Mouse (Mus musculus): ENCODE data around the gene Irs3.

Gene Irs3

GRCm38 (mm10) chr5:137645652-137646091 is at the start of gene Irs3:
Irs3 (minus strand) TSS chr5:137645714.
- DNase-seq (ENCODE audit: extremely low spot score, low spot score), result peak; percentile 45

- DNase-seq (ENCODE audit: extremely low spot score, low spot score), result no peak
Observed at GRCm38 (mm10) chr5:137694796-137695195, 49.3 kb upstream of the Irs3 start.

GRCm38 (mm10) chr5:137691881-137692280 is 46.4 kb upstream of the Irs3 start:
- DNase-seq (ENCODE audit: extremely low spot score, low spot score), result no peak

- no peak for DNase-seq (ENCODE audit: extremely low spot score, low spot score)
Observed at GRCm38 (mm10) chr5:137690531-137690930, 45.0 kb upstream of the Irs3 start.

GRCm38 (mm10) chr5:137689974-137690373 is 44.5 kb upstream of the Irs3 start:
- no peak for DNase-seq (ENCODE audit: extremely low spot score, low spot score)

GRCm38 (mm10) chr5:137686127-137686790 is 40.7 kb upstream of the Irs3 start:
- DNase-seq (ENCODE audit: extremely low spot score, low spot score), result no peak

- no peak for DNase-seq (ENCODE audit: extremely low spot score, low spot score)
Observed at GRCm38 (mm10) chr5:137685653-137686052, 40.1 kb upstream of the Irs3 start.

GRCm38 (mm10) chr5:137684294-137685123 is 39.0 kb upstream of the Irs3 start, which contains the start of gene Agfg2:
Agfg2 (minus strand) TSS chr5:137684726.
- peak; percentile 95 for DNase-seq (ENCODE audit: extremely low spot score, low spot score)

- peak; percentile 22 for DNase-seq (ENCODE audit: extremely low spot score, low spot score)
Observed at GRCm38 (mm10) chr5:137683388-137684293, 38.1 kb upstream of the Irs3 start.

GRCm38 (mm10) chr5:137682526-137682925 is 37.0 kb upstream of the Irs3 start:
- no peak for DNase-seq (ENCODE audit: extremely low spot score, low spot score)

- no peak for DNase-seq (ENCODE audit: extremely low spot score, low spot score)
Observed at GRCm38 (mm10) chr5:137679726-137680125, 34.2 kb upstream of the Irs3 start.

- DNase-seq (ENCODE audit: extremely low spot score, low spot score), result no peak
Observed at GRCm38 (mm10) chr5:137678736-137679135, 33.2 kb upstream of the Irs3 start.

GRCm38 (mm10) chr5:137677859-137678258 is 32.3 kb upstream of the Irs3 start:
- DNase-seq (ENCODE audit: extremely low spot score, low spot score), result no peak

GRCm38 (mm10) chr5:137674786-137675185 is 29.3 kb upstream of the Irs3 start:
- no peak for DNase-seq (ENCODE audit: extremely low spot score, low spot score)

GRCm38 (mm10) chr5:137673015-137673414 is 27.5 kb upstream of the Irs3 start:
- DNase-seq (ENCODE audit: extremely low spot score, low spot score), result no peak

GRCm38 (mm10) chr5:137672361-137672760 is 26.8 kb upstream of the Irs3 start:
- no peak for DNase-seq (ENCODE audit: extremely low spot score, low spot score)

GRCm38 (mm10) chr5:137671443-137672240 is 26.1 kb upstream of the Irs3 start:
- DNase-seq (ENCODE audit: extremely low spot score, low spot score), result no peak

GRCm38 (mm10) chr5:137670240-137670639 is 24.7 kb upstream of the Irs3 start:
- no peak for DNase-seq (ENCODE audit: extremely low spot score, low spot score)

GRCm38 (mm10) chr5:137668971-137669370 is 23.5 kb upstream of the Irs3 start:
- no peak for DNase-seq (ENCODE audit: extremely low spot score, low spot score)

GRCm38 (mm10) chr5:137663057-137663456 is 17.5 kb upstream of the Irs3 start:
- DNase-seq (ENCODE audit: extremely low spot score, low spot score), result no peak
